Mouse (Mus musculus) MEL (cell line): Measurements from ENCODE around the gene C1s1. TPM values are rescaled to one million over a fixed set of nuclear protein-coding genes. Genes with fewer than 3 reads are reported as not detected.
"Not testable (repeated sequence)": the region's sequence is repeated elsewhere in the genome, so short reads cannot be mapped to it uniquely, and the experiment has no call there.

Experiments
- DNase-seq: peaks from one replicate; pipeline ENCODE4 v3.0.0; 2011; ENCODE audit warnings: low read depth, low spot score
- H3K27ac ChIP-seq: 2 replicates; pipeline ENCODE4 v1.5.1; 2012; ENCODE audit warnings: low read depth, mild to moderate bottlenecking, control low read depth, low read length, moderate library complexity; ENCODE audit not compliant: control insufficient read depth
- H3K27me3 ChIP-seq, 2 experiments: fragments of 150-350 bp in 1 of 2; sonication (generic) in 1 of 2; 2 replicates each; pipeline ENCODE4 v1.6.1; 2012; ENCODE audit warnings: low read length in 2 of 2, mild to moderate bottlenecking in 2 of 2, improper control_type of control experiment in 1 of 2, moderate library complexity in 1 of 2; ENCODE audit not compliant: insufficient read depth in 2 of 2, control insufficient read depth in 1 of 2
- H3K36me3 ChIP-seq, 2 experiments: 2 replicates each; pipeline ENCODE4 v1.6.1; 2012 to 2014; ENCODE audit warnings: low read length in 2 of 2, improper control_type of control experiment in 1 of 2, inconsistent platforms in 1 of 2, mild to moderate bottlenecking in 1 of 2; ENCODE audit not compliant: insufficient read depth in 2 of 2, control insufficient read depth in 1 of 2
- H3K4me1 ChIP-seq, 2 experiments: fragments of 150-350 bp in 1 of 2; sonication (generic) in 1 of 2; 2 replicates each; pipeline ENCODE4 v1.6.1; 2012; ENCODE audit warnings: low read length in 2 of 2, improper control_type of control experiment in 1 of 2, mild to moderate bottlenecking in 1 of 2; ENCODE audit not compliant: insufficient read depth in 2 of 2, control insufficient read depth in 1 of 2
- H3K4me3 ChIP-seq, 2 experiments: fragments of 150-350 bp in 1 of 2; sonication (generic) in 1 of 2; 2 replicates each; pipeline ENCODE4 v1.5.1; 2012; ENCODE audit warnings: low read depth in 2 of 2, low read length in 2 of 2, mild to moderate bottlenecking in 2 of 2, moderate library complexity in 2 of 2, control low read depth in 1 of 2, improper control_type of control experiment in 1 of 2; ENCODE audit not compliant: control insufficient read depth in 1 of 2, insufficient read depth in 1 of 2
- H3K79me2 ChIP-seq: 2 replicates; pipeline ENCODE4 v1.6.1; 2012; ENCODE audit warnings: mild to moderate bottlenecking, low read length, moderate library complexity; ENCODE audit not compliant: control insufficient read depth, poor library complexity, insufficient read depth
- H3K9ac ChIP-seq: 2 replicates; pipeline ENCODE4 v1.6.1; 2012; ENCODE audit warnings: low read depth, mild to moderate bottlenecking, control low read depth, low read length, moderate library complexity; ENCODE audit not compliant: control insufficient read depth, poor library complexity, severe bottlenecking
- H3K9me3 ChIP-seq: fragments of 150-350 bp; sonication (generic); replicated peaks from 2 replicates; pipeline ENCODE4 v1.6.1; 2012; ENCODE audit warnings: mild to moderate bottlenecking, low read length, improper control_type of control experiment, moderate library complexity; ENCODE audit not compliant: insufficient read depth
- CTCF ChIP-seq, 3 experiments: IDR thresholded peaks in 2 of 3; conservative IDR thresholded peaks in 1 of 3; 2 replicates each; pipeline ENCODE4 v1.5.1; 2011 to 2012; ENCODE audit warnings: low read length in 3 of 3, low read depth in 2 of 3, mild to moderate bottlenecking in 2 of 3, improper control_type of control experiment in 1 of 3, inconsistent platforms in 1 of 3, mixed read lengths in 1 of 3, moderate library complexity in 1 of 3; ENCODE audit not compliant: control insufficient read depth in 1 of 3, insufficient read depth in 1 of 3, poor library complexity in 1 of 3, severe bottlenecking in 1 of 3
- ETS1 ChIP-seq: IDR thresholded peaks from 2 replicates; pipeline ENCODE4 v1.6.1; 2012; ENCODE audit warnings: low read depth, mild to moderate bottlenecking, inconsistent platforms, low read length, improper control_type of control experiment, moderate library complexity
- HCFC1 ChIP-seq: IDR thresholded peaks from 2 replicates; pipeline ENCODE4 v1.6.1; 2012; ENCODE audit warnings: low read depth, mild to moderate bottlenecking, inconsistent platforms, low read length, improper control_type of control experiment, moderate library complexity
- MAZ ChIP-seq: IDR thresholded peaks from 2 replicates; pipeline ENCODE4 v1.6.1; 2012; ENCODE audit warnings: low read depth, mild to moderate bottlenecking, inconsistent platforms, low read length, improper control_type of control experiment
- NELFE ChIP-seq: IDR thresholded peaks from 2 replicates; pipeline ENCODE4 v1.6.1; 2011; ENCODE audit warnings: low read depth, low read length, improper control_type of control experiment
- NRF1 ChIP-seq: IDR thresholded peaks from 2 replicates; pipeline ENCODE4 v1.6.1; 2014; ENCODE audit warnings: low read depth, mild to moderate bottlenecking, inconsistent platforms, low read length, improper control_type of control experiment, moderate library complexity; ENCODE audit not compliant: poor library complexity, insufficient read depth, severe bottlenecking
- RAD21 ChIP-seq: IDR thresholded peaks from 2 replicates; pipeline ENCODE4 v1.6.1; 2011; ENCODE audit warnings: mild to moderate bottlenecking, low read depth, low read length, improper control_type of control experiment
- SIN3A ChIP-seq: IDR thresholded peaks from 2 replicates; pipeline ENCODE4 v1.6.1; 2012; ENCODE audit warnings: low read length, improper control_type of control experiment, inconsistent platforms
- SMC3 ChIP-seq: IDR thresholded peaks from 2 replicates; pipeline ENCODE4 v1.6.1; 2011; ENCODE audit warnings: low read depth, low read length, improper control_type of control experiment
- ZC3H11A ChIP-seq: IDR thresholded peaks from 2 replicates; pipeline ENCODE4 v1.6.1; 2012; ENCODE audit warnings: low read depth, mild to moderate bottlenecking, inconsistent platforms, low read length, improper control_type of control experiment
- ZNF384 ChIP-seq: IDR thresholded peaks from 2 replicates; pipeline ENCODE4 v1.6.1; 2012; ENCODE audit warnings: low read depth, mild to moderate bottlenecking, inconsistent platforms, low read length, improper control_type of control experiment
- polyA plus RNA-seq, 2 experiments: library from polyadenylated mRNA; stranded (reverse) in 1 of 2; unstranded in 1 of 2; fragments of >175 nt in 1 of 2; fragments of >200 nt in 1 of 2; gene quantifications; 2 replicates each; pipeline versions ENCODE4 v1.2.1 to v1.2.4; 2012; ENCODE audit warnings: low replicate concordance in 2 of 2, low read depth in 1 of 2; ENCODE audit not compliant: insufficient read length in 2 of 2, insufficient read depth in 1 of 2, missing spikeins in 1 of 2
- total RNA-seq: library from RNA; depleted of rRNA; stranded (reverse); fragments of 300-350 nt; gene quantifications from 2 replicates; pipeline ENCODE4 v1.2.3, GENCODE M21; 2012

The C1s1 gene
- total and polyA plus RNA-seq, 3 experiments: 0.46 to 1.5 TPM; not detected in 1

GRCm38 (mm10) chr6:124580155-124580554, 38.0 kb upstream of the C1s1 start:
- H3K4me3 ChIP-seq, H3K27ac ChIP-seq, H3K36me3 ChIP-seq, H3K9me3 ChIP-seq, H3K9ac ChIP-seq, H3K27me3 ChIP-seq, H3K79me2 ChIP-seq, H3K4me1 ChIP-seq: not testable (repeated sequence)
- DNase-seq: peak; percentile 84
- peak; percentile 21; the same call in 1 of the 2 replicates for TF ChIP-seq ETS1
- 0 out of 2 replicates have a peak, but pooled peaks have one; percentile 27 for TF ChIP-seq MAZ

GRCm38 (mm10) chr6:124575155-124575678, 33.1 kb upstream of the C1s1 start:
- H3K27me3 ChIP-seq, H3K4me3 ChIP-seq, H3K27ac ChIP-seq, DNase-seq, H3K79me2 ChIP-seq, H3K9me3 ChIP-seq, H3K9ac ChIP-seq, H3K36me3 ChIP-seq, H3K4me1 ChIP-seq: not testable (repeated sequence)

GRCm38 (mm10) chr6:124570026-124570425, 27.9 kb upstream of the C1s1 start, which contains the start of gene C1rb:
TSS of gene C1rb (plus strand) at chr6:124570294.
- H3K79me2 ChIP-seq: no peaks in the 10 kb centered on the region
- no peak for TF ChIP-seq NRF1
- peak; percentile 84 for TF ChIP-seq ZC3H11A
- TF ChIP-seq ZNF384: peak; percentile 90
- TF ChIP-seq CTCF (IDR thresholded peaks at IDR 0.05 in 2 of 3, conservative IDR thresholded peaks at IDR 0.05 in 1 of 3; ENCODE audit: control insufficient read depth in 1 of 3, insufficient read depth in 1 of 3, low read depth in 2 of 3, low read length in 3 of 3, poor library complexity in 1 of 3, severe bottlenecking in 1 of 3): peak; percentile 82 to 92 (median 83)
- peak; percentile 82 for TF ChIP-seq RAD21
- TF ChIP-seq SIN3A: peak; percentile 51
- no peak for TF ChIP-seq NELFE
- no peak for TF ChIP-seq MAZ
- TF ChIP-seq HCFC1: 0 out of 2 replicates have a peak, but pooled peaks have one; percentile 44
- peak; percentile 95 for TF ChIP-seq SMC3
- TF ChIP-seq, all 39 proteins: peak for 7
- H3K4me3 ChIP-seq: no peak within 1 kb of the TSS
- no peak within 1 kb of the TSS for H3K27ac ChIP-seq
- DNase-seq: peak; percentile 75
- H3K27me3 ChIP-seq: no peaks in the 10 kb centered on the region; a peak in 1 of 4 replicates
- no peaks in the 10 kb centered on the region for H3K9me3 ChIP-seq
- H3K4me1 ChIP-seq: no peaks in the 10 kb centered on the region
- H3K36me3 ChIP-seq: no peaks in the 10 kb centered on the region
- H3K9ac ChIP-seq: no peak within 1 kb of the TSS

GRCm38 (mm10) chr6:124561611-124562010, 19.5 kb upstream of the C1s1 start:
- H3K9ac ChIP-seq, H3K4me1 ChIP-seq, H3K4me3 ChIP-seq, H3K27ac ChIP-seq, H3K27me3 ChIP-seq, H3K9me3 ChIP-seq, H3K36me3 ChIP-seq, DNase-seq, H3K79me2 ChIP-seq: not testable (repeated sequence)

GRCm38 (mm10) chr6:124561156-124561555, 19.0 kb upstream of the C1s1 start:
- H3K9ac ChIP-seq: not testable (repeated sequence)

GRCm38 (mm10) chr6:124555956-124556355, 13.8 kb upstream of the C1s1 start:
- H3K27me3 ChIP-seq, DNase-seq, H3K27ac ChIP-seq, H3K9ac ChIP-seq, H3K79me2 ChIP-seq, H3K4me3 ChIP-seq, H3K9me3 ChIP-seq, H3K36me3 ChIP-seq, H3K4me1 ChIP-seq: not testable (repeated sequence)

More at GRCm38 (mm10) chr6:124561156-124561555, 19.0 kb upstream of the C1s1 start:
- not testable (repeated sequence) for H3K36me3 ChIP-seq, DNase-seq, H3K79me2 ChIP-seq, H3K4me1 ChIP-seq, H3K27ac ChIP-seq, H3K27me3 ChIP-seq, H3K9me3 ChIP-seq, H3K4me3 ChIP-seq
